Mouse (Mus musculus) cerebellum, adult 2 months (tissue): ENCODE data around the gene Glod4.

Experiments
- CTCF ChIP-seq: fragments of 200-500 bp; IDR thresholded peaks from 2 replicates; pipeline ENCODE4 v1.5.1; 2011; ENCODE audit warnings: low read depth, mild to moderate bottlenecking, control low read depth, low read length, moderate library complexity, borderline replicate concordance; ENCODE audit not compliant: insufficient read depth
- POLR2A ChIP-seq: fragments of 200-500 bp; IDR thresholded peaks from 2 replicates; pipeline ENCODE4 v1.6.1; 2011; ENCODE audit warnings: low read length, control low read depth, borderline replicate concordance; ENCODE audit not compliant: insufficient read depth

GRCm38 (mm10) chr11:76278960-76279852, 35.7 kb upstream of the Glod4 start:
- TF ChIP-seq POLR2A (no peak), CTCF (no peak)
